Mouse (Mus musculus) cerebellum, adult 8-10 months (tissue): ENCODE data around the gene Proser2.
A peak's percentile ranks its signal among the peaks of the same experiment; 100 is the strongest.
"Not testable (repeated sequence)": the region's sequence is repeated elsewhere in the genome, so short reads cannot be mapped to it uniquely, and the experiment has no call there.

Source experiments
- DNase-seq: peaks from one replicate; pipeline ENCODE4 v3.0.0; 2022

Gene Proser2

GRCm38 (mm10) chr2:6128136-6128805, 1.7 kb downstream of the Proser2 start:
- no peak for DNase-seq

GRCm38 (mm10) chr2:6123046-6123445, 7.0 kb downstream of the Proser2 start:
- no peak for DNase-seq

DNA sequence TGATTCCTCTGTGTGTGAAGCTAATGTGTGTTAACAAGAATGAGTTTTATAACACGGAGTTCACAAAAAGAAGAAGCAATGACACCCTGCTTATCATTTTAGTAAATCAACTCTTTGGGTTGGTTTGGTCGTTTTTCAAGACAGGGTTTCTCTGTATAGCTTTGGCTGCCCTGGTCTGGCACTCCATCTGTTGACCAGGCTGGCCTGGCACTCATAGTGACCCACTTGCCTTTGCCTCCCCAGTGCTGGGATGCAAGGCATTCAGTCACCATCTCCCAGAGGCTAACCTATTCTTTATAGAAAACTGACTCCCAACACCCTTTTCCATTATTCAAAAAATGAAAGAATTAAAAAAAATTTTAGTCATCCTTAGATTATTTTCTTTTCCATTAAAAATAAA, 8.9 kb downstream of the Proser2 start:
- DNase-seq = peak; percentile 56

DNA sequence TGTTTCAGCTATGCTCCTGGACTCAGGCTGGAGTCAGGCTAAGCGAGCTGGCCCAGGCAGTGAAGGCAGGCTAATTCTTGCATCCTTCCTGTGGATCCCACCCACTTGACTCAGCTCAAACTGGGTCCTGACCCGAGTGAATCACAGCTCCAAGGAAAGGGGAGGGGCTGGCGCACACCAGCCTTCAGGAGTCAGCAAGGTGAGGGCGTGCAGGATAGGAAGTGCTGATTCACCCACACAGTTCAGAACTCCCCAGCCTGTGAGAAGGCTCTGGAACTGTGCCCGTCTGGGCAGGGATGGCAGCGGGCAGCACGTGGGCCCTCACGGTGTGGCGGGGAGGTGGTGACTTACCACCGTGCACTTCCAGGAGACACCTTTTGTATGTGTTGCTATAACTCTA, 11.8 kb downstream of the Proser2 start:
- peak; percentile 25 for DNase-seq

DNA sequence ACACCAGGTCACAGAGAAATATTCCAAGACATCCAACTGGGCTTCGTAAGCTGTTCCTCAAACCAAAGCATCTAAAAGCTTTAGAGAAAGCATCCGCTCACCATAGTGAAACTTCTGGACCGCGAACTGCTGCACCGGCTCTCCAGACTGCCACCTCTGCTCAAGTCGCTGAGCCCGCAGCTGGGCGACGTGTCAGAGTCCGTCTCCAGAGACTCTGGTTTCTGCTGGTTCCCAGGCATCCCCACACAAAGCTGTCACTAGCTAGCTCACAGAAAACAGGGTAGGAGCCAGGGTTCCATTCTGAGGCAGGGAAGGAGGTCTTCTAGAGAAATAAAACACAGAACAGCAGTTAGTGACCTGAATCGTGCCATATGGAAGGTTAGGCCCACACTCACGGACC, 16.2 kb downstream of the Proser2 start:
- DNase-seq = no peak

DNA sequence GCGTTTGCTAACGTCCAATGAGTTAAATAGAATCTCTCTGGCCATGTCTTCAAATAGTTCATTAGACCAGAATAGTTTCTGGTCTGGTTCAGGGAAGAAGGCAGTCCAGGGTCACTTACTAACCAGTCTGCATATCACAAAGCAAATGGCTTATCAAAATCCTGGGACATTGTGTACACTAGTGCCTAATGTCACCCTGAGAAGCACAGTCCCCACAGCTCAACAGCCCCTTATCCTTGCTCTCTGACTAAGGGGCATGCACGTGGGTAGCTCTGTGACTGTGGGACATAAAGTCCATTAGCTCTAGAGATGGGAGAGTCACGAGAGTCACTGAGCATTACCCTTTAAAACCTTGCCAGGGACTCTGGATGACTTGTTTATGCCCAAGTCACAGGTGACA, 17.4 kb downstream of the Proser2 start:
- DNase-seq = no peak

GRCm38 (mm10) chr2:6105437-6105836, 24.6 kb downstream of the Proser2 start:
- DNase-seq = no peak

DNA sequence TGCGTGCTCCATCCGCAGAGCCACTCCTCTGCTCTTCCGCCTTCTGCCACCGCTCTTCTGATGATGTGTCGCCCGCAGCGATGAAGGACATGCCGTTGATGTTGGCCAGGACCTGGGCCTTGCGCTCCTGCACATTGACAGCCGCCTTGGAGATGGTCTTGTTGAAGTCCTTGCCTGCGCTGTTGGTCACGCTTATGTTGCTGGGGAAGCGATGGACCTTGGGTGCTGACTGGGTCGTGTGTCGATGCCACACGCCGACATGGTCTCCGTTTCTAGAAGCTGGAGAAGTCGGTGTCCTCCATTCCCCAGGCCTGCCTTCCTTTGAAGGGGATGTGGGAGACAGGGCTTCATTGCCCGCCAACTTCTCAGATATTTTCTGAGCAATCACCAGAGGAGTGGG, 29.3 kb downstream of the Proser2 start:
- no peak for DNase-seq

GRCm38 (mm10) chr2:6100027-6100749, 29.8 kb downstream of the Proser2 start:
- DNase-seq = no peak

- no peak for DNase-seq
These were observed 30.6 kb downstream of the Proser2 start for GRCm38 (mm10) chr2:6099443-6099842.

DNA sequence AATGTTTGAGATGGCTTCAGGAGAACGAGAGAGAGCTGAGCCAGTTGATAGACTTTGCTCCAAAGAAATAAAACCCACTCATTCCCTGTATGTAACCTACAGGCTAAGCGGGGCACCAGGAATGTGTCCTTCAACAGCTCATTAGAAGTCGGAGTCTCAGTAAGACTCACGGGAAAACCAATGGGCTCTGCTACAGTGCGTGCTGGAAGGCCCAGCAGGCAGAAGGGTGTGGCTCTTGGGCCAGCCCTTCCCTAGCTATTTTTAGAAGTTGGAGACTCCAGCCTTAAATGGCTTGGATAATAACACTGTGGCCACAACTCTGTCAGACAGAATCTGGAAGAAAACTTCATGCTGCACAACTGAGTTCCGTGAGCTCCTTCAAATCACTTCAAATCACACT, 31.1 kb downstream of the Proser2 start:
- DNase-seq = no peak

GRCm38 (mm10) chr2:6097113-6097716, 32.8 kb downstream of the Proser2 start:
- DNase-seq = no peak

GRCm38 (mm10) chr2:6089941-6090340, 40.1 kb downstream of the Proser2 start:
- DNase-seq = not testable (repeated sequence)

DNA sequence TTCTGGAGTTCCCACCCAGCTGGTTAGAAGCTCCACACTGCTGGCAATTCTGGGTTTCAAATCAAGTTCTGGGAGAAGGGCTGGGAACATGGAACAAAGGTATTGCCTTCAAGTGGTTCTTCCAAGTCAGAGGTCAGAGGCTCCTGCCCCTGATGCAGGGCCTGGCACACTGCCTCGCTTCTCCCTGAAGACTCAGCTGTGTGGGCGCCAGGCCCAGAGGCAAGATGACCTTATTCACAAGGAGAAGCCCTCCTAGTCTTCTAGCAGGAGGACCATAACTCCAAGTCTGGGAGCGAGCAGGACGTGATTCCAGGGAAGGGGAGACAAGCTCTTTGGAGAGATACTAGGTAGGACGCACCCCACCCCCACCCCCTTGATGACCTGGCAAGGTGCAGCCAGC, 42.9 kb downstream of the Proser2 start:
- no peak for DNase-seq

DNA sequence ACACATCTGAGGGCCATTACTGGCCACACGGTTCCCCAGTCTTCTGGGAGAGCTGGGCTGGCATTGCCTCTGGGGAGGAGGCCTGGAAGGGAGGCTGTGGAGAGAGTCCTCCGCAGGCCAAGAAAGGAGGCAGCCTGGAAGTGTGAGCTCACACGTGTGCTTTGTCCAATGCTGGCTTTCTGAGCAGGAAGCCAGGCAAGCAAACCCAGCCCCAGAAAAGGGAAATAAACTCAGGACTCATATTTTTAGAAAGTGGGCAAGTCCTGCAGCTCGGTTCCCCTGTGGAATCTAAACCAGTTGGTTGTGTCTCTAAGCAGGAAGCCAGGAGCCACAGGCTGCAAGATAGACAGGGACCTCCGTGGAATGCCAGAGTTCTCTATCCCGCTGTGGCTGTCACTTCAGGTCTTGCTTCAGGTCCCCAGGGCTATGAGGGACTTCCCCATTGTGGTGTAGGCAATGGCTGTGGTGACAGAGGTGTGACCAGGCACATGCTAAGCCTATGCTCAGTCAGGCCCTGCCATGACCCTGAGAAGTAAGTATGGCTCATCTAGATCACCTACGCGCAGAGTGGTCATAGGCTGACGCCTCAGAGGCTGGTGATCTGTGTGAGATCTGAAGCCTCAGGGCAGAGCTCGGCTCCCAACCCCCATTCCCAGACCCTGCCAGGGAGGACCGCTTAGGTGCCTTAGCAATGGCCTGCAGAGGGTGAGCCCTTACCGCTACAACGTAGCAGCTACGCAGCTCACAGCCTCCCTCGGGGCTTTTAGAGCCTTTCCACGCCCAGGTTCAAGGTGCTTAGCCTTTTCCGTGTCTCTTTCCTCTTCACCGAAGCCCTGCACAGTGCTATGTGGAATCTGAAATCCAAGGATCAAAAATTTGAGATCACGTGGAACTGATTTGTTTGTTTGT, 44.1 kb downstream of the Proser2 start:
- DNase-seq = no peak

GRCm38 (mm10) chr2:6083696-6084095, 46.3 kb downstream of the Proser2 start:
- DNase-seq = no peak

GRCm38 (mm10) chr2:6082615-6083014, 47.4 kb downstream of the Proser2 start:
- no peak for DNase-seq

GRCm38 (mm10) chr2:6081108-6081507, 48.9 kb downstream of the Proser2 start:
- no peak for DNase-seq

DNA sequence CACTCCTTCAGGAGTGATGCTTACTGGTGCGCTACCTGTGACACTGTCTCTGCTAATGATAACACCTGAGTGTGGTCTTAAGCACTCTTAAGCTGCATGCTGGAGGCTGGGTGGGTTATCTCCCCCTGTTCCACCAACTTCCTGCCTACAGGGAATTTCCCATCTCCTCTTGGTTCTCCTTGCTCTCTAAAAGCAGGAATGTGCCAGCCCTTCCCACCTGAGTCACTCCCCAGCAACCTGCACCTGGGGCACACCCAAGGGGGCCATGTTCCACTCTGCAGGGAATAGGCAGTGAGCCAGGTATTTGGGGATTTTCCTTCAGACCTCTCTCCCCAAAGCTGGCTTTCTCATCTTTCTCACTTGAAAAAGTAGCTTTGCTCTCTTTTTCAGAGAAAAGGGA, 50.0 kb downstream of the Proser2 start:
- DNase-seq = no peak

GRCm38 (mm10) chr2:6075530-6075896, 54.5 kb downstream of the Proser2 start:
- no peak for DNase-seq

GRCm38 (mm10) chr2:6074891-6075529, 55.0 kb downstream of the Proser2 start:
- no peak for DNase-seq

GRCm38 (mm10) chr2:6072685-6073260, 57.2 kb downstream of the Proser2 start:
- DNase-seq = no peak
